Mouse (Mus musculus) lung, adult 18-20 months (tissue): Measurements from ENCODE around the gene 2310009B15Rik.

ENCODE experiments used
- DNase-seq, 2 experiments: peaks; one replicate each; pipeline ENCODE4 v3.0.0; 2022; ENCODE audit warnings: mixed read lengths in 2 of 2

The 2310009B15Rik gene

GRCm38 (mm10) chr1:138841306-138842095 lies 15.2 kb downstream of the 2310009B15Rik start:
- no peak for DNase-seq

GRCm38 (mm10) chr1:138840440-138841305 lies 16.0 kb downstream of the 2310009B15Rik start:
- no peak for DNase-seq

GRCm38 (mm10) chr1:138839809-138840430 lies 16.7 kb downstream of the 2310009B15Rik start:
- no peak for DNase-seq

GRCm38 (mm10) chr1:138839291-138839690 lies 17.4 kb downstream of the 2310009B15Rik start:
- DNase-seq, result no peak

GRCm38 (mm10) chr1:138837786-138838743 lies 18.6 kb downstream of the 2310009B15Rik start:
- no peak for DNase-seq

- peak in 1 of 2 experiments; percentile 30 for DNase-seq
These were observed 21.2 kb downstream of the 2310009B15Rik start for GRCm38 (mm10) chr1:138835355-138835900.

GRCm38 (mm10) chr1:138831309-138831708 lies 25.3 kb downstream of the 2310009B15Rik start:
- no peak for DNase-seq

- no peak for DNase-seq
These were observed 29.8 kb downstream of the 2310009B15Rik start for GRCm38 (mm10) chr1:138826841-138827240.

GRCm38 (mm10) chr1:138822985-138823322 lies 33.7 kb downstream of the 2310009B15Rik start:
- DNase-seq, result no peak

GRCm38 (mm10) chr1:138822255-138822984 lies 34.2 kb downstream of the 2310009B15Rik start:
- no peak for DNase-seq
